Mouse (Mus musculus): Measurements from ENCODE around the gene Dnajb4. TPM values are rescaled to one million over a fixed set of nuclear protein-coding genes. Genes with fewer than 3 reads are reported as not detected.
"Not testable (repeated sequence)": the region's sequence is repeated elsewhere in the genome, so short reads cannot be mapped to it uniquely, and the experiment has no call there.

The Dnajb4 gene
- total RNA-seq, 2 experiments from 2014 or later: 75.4 to 78.2 TPM

- intact Hi-C loops (cut with DNase I): no loop called here
- Histone ChIP-seq H3K4me3 (no peak overlapping the region), H3K27ac (no peak overlapping the region)
- no peak for TF ChIP-seq CTCF (IDR thresholded peaks at IDR 0.05)
- no peak for DNase-seq (ENCODE audit: extremely low spot score in 1 of 2, low spot score in 2 of 2)
These were observed 56.0 kb downstream of the Dnajb4 start for GRCm38 (mm10) chr3:152154095-152154494.

- Histone ChIP-seq H3K4me3 (no peak overlapping the region), H3K27ac (no peak overlapping the region)
- no peak for TF ChIP-seq CTCF (IDR thresholded peaks at IDR 0.05)
- DNase-seq (ENCODE audit: extremely low spot score in 1 of 2, low spot score in 2 of 2): no peak
- intact Hi-C loops (cut with DNase I): no loop called here
These were observed 57.0 kb downstream of the Dnajb4 start for GRCm38 (mm10) chr3:152153152-152153551.

GRCm38 (mm10) chr3:152152483-152152804, 57.7 kb downstream of the Dnajb4 start:
- no peak for TF ChIP-seq CTCF (IDR thresholded peaks at IDR 0.05)
- no peak for DNase-seq (ENCODE audit: extremely low spot score in 1 of 2, low spot score in 2 of 2)
- Histone ChIP-seq H3K27ac (no peak overlapping the region), H3K4me3 (no peak overlapping the region)
- intact Hi-C loops (cut with DNase I): no loop called here

GRCm38 (mm10) chr3:152151725-152152482, 58.2 kb downstream of the Dnajb4 start:
- H3K27ac ChIP-seq: no peak overlapping the region
- TF ChIP-seq CTCF (IDR thresholded peaks at IDR 0.05): no peak
- no peak for DNase-seq (ENCODE audit: extremely low spot score in 1 of 2, low spot score in 2 of 2)
- peak overlapping the region; percentile 14; the same call in 1 of the 2 replicates for H3K4me3 ChIP-seq
- intact Hi-C loops (cut with DNase I): no loop called here

GRCm38 (mm10) chr3:152149863-152150262, 60.2 kb downstream of the Dnajb4 start:
- intact Hi-C loops (cut with DNase I): loop anchor here (5.0 kb wide), 1 partner anchor 42 kb away; no protein-coding TSS in a partner anchor
- no peak for TF ChIP-seq CTCF (IDR thresholded peaks at IDR 0.05)
- DNase-seq (ENCODE audit: extremely low spot score in 1 of 2, low spot score in 2 of 2): no peak
- H3K4me3 ChIP-seq: no peak overlapping the region
- H3K27ac ChIP-seq: no peak overlapping the region

- intact Hi-C loops (cut with DNase I): loop anchor here (5.0 kb wide), 1 partner anchor 43 kb away; no protein-coding TSS in a partner anchor
- Histone ChIP-seq H3K27ac (no peak overlapping the region), H3K4me3 (no peak overlapping the region)
- no peak for TF ChIP-seq CTCF (IDR thresholded peaks at IDR 0.05)
- no peak for DNase-seq (ENCODE audit: extremely low spot score in 1 of 2, low spot score in 2 of 2)
These were observed 60.7 kb downstream of the Dnajb4 start for GRCm38 (mm10) chr3:152149449-152149848.

GRCm38 (mm10) chr3:152147085-152147831, 62.8 kb downstream of the Dnajb4 start:
- Histone ChIP-seq H3K4me3 (no peak overlapping the region), H3K27ac (no peak overlapping the region)
- TF ChIP-seq CTCF (IDR thresholded peaks at IDR 0.05): no peak
- intact Hi-C loops (cut with DNase I): loop anchor here (5.0 kb wide), 1 partner anchor 45 kb away; no protein-coding TSS in a partner anchor
- DNase-seq (ENCODE audit: extremely low spot score in 1 of 2, low spot score in 2 of 2): peak in 1 of 2 experiments; percentile 27

- Histone ChIP-seq H3K27ac (no peak overlapping the region), H3K4me3 (no peak overlapping the region)
- intact Hi-C loops (cut with DNase I): loop anchor here (5.0 kb wide), 1 partner anchor 47 kb away; no protein-coding TSS in a partner anchor
- no peak for DNase-seq (ENCODE audit: extremely low spot score in 1 of 2, low spot score in 2 of 2)
- TF ChIP-seq CTCF (IDR thresholded peaks at IDR 0.05): no peak
These were observed 64.9 kb downstream of the Dnajb4 start for GRCm38 (mm10) chr3:152145186-152145585.

- H3K27ac ChIP-seq: no peak overlapping the region
- no peak for DNase-seq (ENCODE audit: extremely low spot score in 1 of 2, low spot score in 2 of 2)
- no peak overlapping the region for H3K4me3 ChIP-seq
- intact Hi-C loops (cut with DNase I): no loop called here
- TF ChIP-seq CTCF (IDR thresholded peaks at IDR 0.05): no peak
These were observed 67.0 kb downstream of the Dnajb4 start for GRCm38 (mm10) chr3:152142989-152143695.

GRCm38 (mm10) chr3:152142146-152142545, 68.0 kb downstream of the Dnajb4 start:
- TF ChIP-seq CTCF (IDR thresholded peaks at IDR 0.05): no peak
- no peak overlapping the region for H3K27ac ChIP-seq
- DNase-seq (ENCODE audit: extremely low spot score in 1 of 2, low spot score in 2 of 2): no peak
- intact Hi-C loops (cut with DNase I): no loop called here
- no peak overlapping the region for H3K4me3 ChIP-seq

- H3K4me3 ChIP-seq; H3K27ac ChIP-seq; DNase-seq (ENCODE audit: extremely low spot score in 1 of 2, low spot score in 2 of 2); intact Hi-C loops (cut with DNase I): not testable (repeated sequence)
These were observed 70.8 kb downstream of the Dnajb4 start for GRCm38 (mm10) chr3:152139308-152139707.

- DNase-seq (ENCODE audit: extremely low spot score in 1 of 2, low spot score in 2 of 2); intact Hi-C loops (cut with DNase I); H3K27ac ChIP-seq: not testable (repeated sequence)
These were observed 74.0 kb downstream of the Dnajb4 start for GRCm38 (mm10) chr3:152136106-152136505.

More at GRCm38 (mm10) chr3:152136106-152136505, 74.0 kb downstream of the Dnajb4 start:
- not testable (repeated sequence) for H3K4me3 ChIP-seq
